Mouse (Mus musculus): ENCODE results near the gene Rest.
"Not testable (repeated sequence)": the region's sequence is repeated elsewhere in the genome, so short reads cannot be mapped to it uniquely, and the experiment has no call there.

Rest gene

DNA sequence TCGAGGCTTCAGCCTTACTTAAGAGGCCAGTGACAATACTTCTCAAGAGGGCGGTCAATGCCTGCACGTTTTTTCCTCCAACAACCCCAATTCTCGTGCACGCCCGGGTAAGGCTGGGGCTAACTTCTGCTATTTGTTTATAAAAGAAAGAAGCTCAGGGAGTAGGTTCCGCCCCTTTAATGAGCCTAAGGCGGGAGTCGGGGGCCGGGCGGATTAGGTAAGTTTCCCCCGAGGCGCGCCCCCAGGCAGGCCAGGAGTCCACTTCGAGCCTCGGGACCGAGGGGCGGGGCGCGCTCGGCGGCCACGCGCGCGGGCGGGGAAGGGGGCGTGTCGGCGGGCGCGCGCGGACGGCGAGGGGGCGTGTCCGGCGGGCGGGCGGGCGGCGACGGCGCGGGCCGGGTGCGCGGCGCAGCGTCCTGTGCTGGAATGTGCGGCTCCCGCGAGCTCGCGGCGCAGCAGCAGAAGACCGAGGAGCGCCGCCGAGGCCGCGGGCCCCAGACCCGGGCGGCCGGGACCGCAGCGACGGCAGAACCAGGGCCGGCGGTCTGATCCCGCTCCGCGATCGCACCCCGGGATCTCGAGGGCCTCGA is at the start of gene Rest:
Gene Rest (plus strand): TSS at position 411 of the 590 bp plus-strand sequence.
- peak; percentile 97 for DNase-seq (ENCODE audit: low read depth, low spot score)

GRCm38 (mm10) chr5:77217211-77217610 is 48.1 kb upstream of the Rest start:
- peak; percentile 87 for DNase-seq (ENCODE audit: low read depth, low spot score)

GRCm38 (mm10) chr5:77217724-77218123 is 47.6 kb upstream of the Rest start:
- DNase-seq (ENCODE audit: low read depth, low spot score): peak; percentile 25

GRCm38 (mm10) chr5:77223043-77223975 is 42.0 kb upstream of the Rest start:
- peak; percentile 74 for DNase-seq (ENCODE audit: low read depth, low spot score)

DNA sequence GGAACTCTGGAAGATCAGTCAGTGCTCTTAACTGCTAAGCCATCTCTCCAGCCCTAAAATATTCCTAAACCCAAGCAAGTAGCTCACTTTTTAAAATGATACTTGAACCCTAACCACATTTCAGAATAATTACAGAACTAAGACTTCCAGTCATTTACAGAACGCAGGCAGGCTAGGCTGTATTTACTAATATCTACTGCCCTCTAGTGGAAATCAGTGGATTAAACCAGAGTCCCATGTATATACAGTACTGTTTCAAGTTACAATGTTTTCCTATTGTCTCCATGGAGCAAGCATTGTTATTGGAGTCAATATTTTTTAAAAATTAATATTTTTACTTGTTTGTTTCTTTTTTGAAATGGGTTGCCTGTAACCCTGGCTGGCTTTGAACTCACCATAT is 36.3 kb upstream of the Rest start:
- peak; percentile 69 for DNase-seq (ENCODE audit: low read depth, low spot score)

- DNase-seq (ENCODE audit: low read depth, low spot score): not testable (repeated sequence)
Observed at GRCm38 (mm10) chr5:77231863-77232262, 33.4 kb upstream of the Rest start.

GRCm38 (mm10) chr5:77234921-77235320 is 30.4 kb upstream of the Rest start:
- DNase-seq (ENCODE audit: low read depth, low spot score): peak; percentile 65

GRCm38 (mm10) chr5:77237104-77237503 is 28.2 kb upstream of the Rest start:
- no peak for DNase-seq (ENCODE audit: low read depth, low spot score)

GRCm38 (mm10) chr5:77244331-77244987 is 20.8 kb upstream of the Rest start:
- no peak for DNase-seq (ENCODE audit: low read depth, low spot score)

DNA sequence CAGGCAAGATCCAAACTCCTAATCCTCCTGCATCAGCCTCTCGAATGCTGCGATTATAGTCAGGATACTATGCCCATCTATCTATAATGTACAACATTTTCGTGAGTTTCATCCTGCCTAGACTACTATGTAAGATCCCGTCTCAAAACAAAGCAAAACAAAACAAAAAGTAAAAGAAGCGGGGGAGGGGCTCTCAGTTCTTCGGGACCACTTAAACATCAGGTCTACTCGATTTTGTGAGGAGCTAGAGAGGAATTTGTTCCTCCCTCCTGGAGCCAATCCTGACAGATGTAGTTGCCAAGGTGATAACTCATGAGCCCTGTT is 19.9 kb upstream of the Rest start:
- DNase-seq (ENCODE audit: low read depth, low spot score): no peak

DNA sequence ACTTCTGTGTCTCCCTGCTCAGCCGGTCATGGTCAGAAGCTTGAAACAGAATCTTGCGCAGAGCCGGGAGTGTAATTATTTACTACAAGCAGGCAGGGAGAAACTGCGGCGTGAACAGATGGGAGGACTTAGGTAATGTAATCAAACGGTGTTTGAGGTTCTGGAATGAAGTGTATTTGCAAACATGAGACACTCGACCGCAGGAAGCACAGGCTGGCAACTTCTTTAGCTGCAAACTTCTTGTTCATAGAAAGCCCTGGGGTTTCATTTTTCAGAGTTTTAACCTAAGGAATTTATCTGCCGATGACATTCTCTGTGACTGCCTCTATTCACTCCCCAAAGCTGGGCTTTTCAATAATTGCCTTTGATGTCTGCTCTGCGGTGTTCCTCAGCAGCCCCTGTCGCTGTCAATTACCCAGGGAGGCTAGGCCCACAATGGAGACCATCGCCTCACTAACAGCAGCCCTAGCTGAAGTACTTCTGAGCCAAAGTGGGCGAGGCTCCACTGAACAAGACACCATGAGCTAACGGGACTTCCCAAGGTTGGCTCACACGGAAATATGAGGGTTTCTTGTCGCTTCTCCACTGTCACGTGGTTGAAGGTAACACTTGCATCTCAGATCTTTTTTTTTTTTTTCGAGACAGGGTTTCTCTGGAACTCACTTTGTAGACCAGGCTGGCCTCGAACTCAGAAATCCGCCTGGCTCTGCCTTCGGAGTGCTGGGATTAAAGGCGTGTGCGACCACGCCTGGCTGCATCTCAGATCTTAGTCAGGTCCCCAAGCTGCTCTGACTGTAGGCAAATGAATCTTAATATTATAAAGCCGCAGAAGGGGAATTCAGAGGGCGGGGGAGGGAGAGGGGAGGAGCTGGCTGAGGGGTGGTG is 19.3 kb upstream of the Rest start:
- peak; percentile 55 for DNase-seq (ENCODE audit: low read depth, low spot score)

DNA sequence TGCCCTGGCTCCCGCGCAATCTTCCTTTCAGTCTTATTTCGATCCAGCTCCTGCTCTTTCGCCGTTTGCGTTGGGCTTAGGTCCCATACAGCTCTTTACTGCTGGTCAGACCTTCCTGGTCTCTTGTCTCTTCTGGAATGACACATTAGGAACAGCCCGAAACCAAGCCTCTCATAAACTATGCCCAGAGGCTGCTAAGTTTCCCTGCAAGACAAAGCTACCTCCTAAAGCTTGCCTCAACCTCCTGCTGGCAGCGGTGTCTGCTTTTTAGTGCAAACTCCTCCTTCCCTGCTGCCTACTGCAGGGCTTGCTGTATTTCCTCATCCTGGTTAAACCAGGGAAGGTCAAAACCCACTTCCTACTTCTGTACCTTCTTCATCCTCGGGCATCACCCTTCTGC is 15.2 kb upstream of the Rest start:
- DNase-seq (ENCODE audit: low read depth, low spot score): peak; percentile 73

GRCm38 (mm10) chr5:77251656-77252055 is 13.6 kb upstream of the Rest start:
- no peak for DNase-seq (ENCODE audit: low read depth, low spot score)

DNA sequence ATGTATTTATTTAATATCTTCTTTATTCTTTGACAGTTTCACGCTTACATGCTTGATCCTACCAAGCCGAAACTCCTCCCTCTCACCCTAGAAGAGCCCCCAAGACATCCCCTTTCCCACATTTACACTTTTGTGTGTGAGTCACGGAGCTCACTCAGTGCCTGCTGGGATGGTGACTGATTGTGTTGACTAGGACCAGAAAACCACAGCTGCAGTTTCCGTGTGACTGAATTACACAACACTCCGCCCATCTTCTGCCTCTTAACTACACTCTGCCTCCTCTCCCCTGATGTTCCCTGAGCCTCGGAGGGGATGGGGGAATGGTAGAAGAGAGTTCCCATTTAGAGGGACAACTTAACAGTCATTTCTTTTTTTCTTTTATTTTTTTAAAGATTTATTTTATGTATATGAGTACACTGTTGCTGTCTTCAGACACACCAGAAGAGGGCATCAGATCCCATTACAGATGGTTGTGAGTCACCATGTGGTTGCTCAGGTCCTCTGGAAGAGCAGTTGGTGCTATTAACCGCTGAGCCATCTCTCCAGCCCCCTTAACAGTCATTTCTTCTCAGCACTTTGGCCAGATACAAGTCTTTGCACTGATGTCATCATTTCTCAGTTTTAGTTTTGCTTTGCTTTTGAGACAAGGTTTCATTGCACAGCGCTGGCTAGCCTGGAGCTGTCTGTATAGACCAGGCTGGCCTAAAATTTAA is 13.0 kb upstream of the Rest start:
- DNase-seq (ENCODE audit: low read depth, low spot score): no peak

GRCm38 (mm10) chr5:77253154-77253553 is 12.1 kb upstream of the Rest start:
- DNase-seq (ENCODE audit: low read depth, low spot score): no peak

DNA sequence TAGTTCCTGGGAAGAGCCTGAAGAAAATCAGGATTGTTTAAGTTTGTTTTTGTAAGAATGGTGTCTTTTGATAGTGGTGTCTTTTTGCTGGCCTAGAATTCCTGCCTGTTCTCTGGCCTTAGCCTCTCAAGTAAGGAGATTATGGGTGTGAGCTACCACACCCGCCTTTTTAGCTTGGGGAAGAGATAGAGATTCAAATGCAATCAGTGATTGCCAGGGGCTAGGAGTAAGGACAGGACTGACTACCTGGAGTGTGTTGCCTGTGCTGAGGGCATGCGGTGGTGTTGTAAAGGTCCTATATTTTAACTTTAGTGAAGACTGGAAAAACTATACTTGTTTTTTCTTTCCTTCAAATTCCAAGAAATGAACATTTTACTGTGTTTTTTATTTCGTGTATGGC is 10.9 kb upstream of the Rest start:
- DNase-seq (ENCODE audit: low read depth, low spot score): no peak

DNA sequence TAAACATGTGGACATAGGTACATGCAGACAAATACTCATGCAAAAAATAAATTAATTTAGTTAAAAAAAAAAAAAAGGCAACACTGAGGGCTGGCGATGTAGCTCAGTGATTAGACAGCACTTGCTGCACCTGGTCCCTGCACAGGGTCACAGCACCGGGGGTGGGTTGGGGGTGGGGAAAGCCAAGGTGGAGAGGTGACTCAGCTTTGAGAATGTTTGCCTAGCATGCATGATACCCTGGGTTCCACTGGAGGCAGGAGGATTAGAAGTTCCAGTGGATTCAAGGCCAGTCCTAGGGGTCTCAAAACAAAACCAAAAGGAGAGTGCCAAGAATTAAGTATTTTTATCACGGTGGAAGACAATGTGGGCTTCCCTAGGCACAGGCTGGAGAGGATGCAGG is 7.7 kb upstream of the Rest start:
- DNase-seq (ENCODE audit: low read depth, low spot score): peak; percentile 54

DNA sequence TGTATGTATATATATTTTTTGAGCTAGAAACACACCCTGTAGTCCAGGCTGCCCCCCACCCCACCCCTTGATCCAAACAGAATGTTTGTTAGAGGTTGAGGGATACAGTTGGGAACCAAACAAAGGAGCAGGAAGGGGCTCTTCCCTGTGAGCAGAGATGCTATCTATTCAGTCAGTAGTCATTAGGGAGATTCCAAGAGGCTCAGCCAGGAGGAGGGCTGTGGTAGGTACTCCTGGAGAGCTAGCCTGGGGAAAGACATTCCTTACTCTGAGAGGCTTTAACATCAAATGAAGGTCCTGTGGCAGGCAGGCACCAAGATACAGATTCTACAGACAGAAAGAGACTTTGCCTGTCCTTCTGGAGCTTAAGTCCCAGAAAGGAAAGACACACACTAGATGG is 6.0 kb upstream of the Rest start:
- DNase-seq (ENCODE audit: low read depth, low spot score): no peak

- peak; percentile 72 for DNase-seq (ENCODE audit: low read depth, low spot score)
Observed at GRCm38 (mm10) chr5:77260141-77260540, 5.2 kb upstream of the Rest start.

GRCm38 (mm10) chr5:77261137-77261536 is 4.2 kb upstream of the Rest start:
- no peak for DNase-seq (ENCODE audit: low read depth, low spot score)

- peak; percentile 64 for DNase-seq (ENCODE audit: low read depth, low spot score)
Observed at GRCm38 (mm10) chr5:77262105-77262504, 3.2 kb upstream of the Rest start.

All from ZHBTc4 (cell line).